Mouse (Mus musculus): ENCODE results near the gene Aldh1a7. TPM values are rescaled to one million over a fixed set of nuclear protein-coding genes. Genes with fewer than 3 reads are reported as not detected.

Aldh1a7 gene
- total RNA-seq, 4 experiments from 2014 or later = 3.4 to 61.7 (median 21.2) TPM

Other genes starting within 250 kb of the Aldh1a7 start
- gene Aldh1a1, start 234.8 kb downstream of the Aldh1a7 start, total RNA-seq (2022) = 1,000 to 10,000 TPM in 2 of 4 experiments, 10 to 100 TPM in 2; 54.3 to 1,242 (median 643) TPM
- gene Tmc1, start 226.6 kb upstream of the Aldh1a7 start, total RNA-seq (2022) = under 1 TPM; 0.15 to 0.30 (median 0.23) TPM